16 mouse cellular contexts compared by ENCODE assay signal in genomic region chr14:33329297-33329805, GRCm38 (mm10).
"Had no signal": no experiment of that assay in that cellular context is flagged by ENCODE, and none has a peak within 500 bp of the region (broad histone marks: within the 10 kb centered on the region; RNA-seq: fewer than 3 reads in every experiment).

No protein-coding gene starts in this region.

- H3K9me3 ChIP-seq: midbrain, embryonic 10.5 days; midbrain, embryonic 12.5 days; neural tube, embryonic 13.5 days; neural tube, embryonic 15.5 days had no signal

- H3K4me3 ChIP-seq: midbrain, embryonic 10.5 days; midbrain, embryonic 12.5 days; myocyte; neural tube, embryonic 13.5 days; neural tube, embryonic 15.5 days had no signal

- H3K27me3 ChIP-seq: midbrain, embryonic 12.5 days; neural tube, embryonic 13.5 days had no signal

- H3K9ac ChIP-seq: lung, embryonic 14.5 days; midbrain, embryonic 12.5 days; neural tube, embryonic 13.5 days; neural tube, embryonic 15.5 days had no signal

- H3K4me2 ChIP-seq: lung, embryonic 14.5 days; midbrain, embryonic 12.5 days; neural tube, embryonic 13.5 days; neural tube, embryonic 15.5 days had no signal

- H3K27ac ChIP-seq: midbrain, embryonic 10.5 days; midbrain, embryonic 12.5 days; neural tube, embryonic 13.5 days; neural tube, embryonic 15.5 days had no signal

- DNase-seq: lung, embryonic 14.5 days; lung, postnatal 10 days; midbrain, embryonic 14.5 days; retina, postnatal 1 day; right cerebral cortex, adult 18-20 months; right cerebral cortex, postnatal 25 days; right cerebral cortex, postnatal 4 days; spleen, adult 18-20 months; thymus, adult 2 months; thymus, postnatal 25 days; thymus, postnatal 4 days had no signal

- H3K36me3 ChIP-seq: midbrain, embryonic 10.5 days; midbrain, embryonic 12.5 days; neural tube, embryonic 13.5 days; neural tube, embryonic 15.5 days had no signal
